Mouse (Mus musculus) lung, adult 2 months (tissue): Measurements from ENCODE around the gene Zfp276.

Experiments used
- CTCF ChIP-seq: fragments of 200-500 bp; IDR thresholded peaks from 2 replicates; pipeline ENCODE4 v1.5.1; 2011; ENCODE audit warnings: mild to moderate bottlenecking, low read length, control low read depth; ENCODE audit not compliant: insufficient read depth
- POLR2A ChIP-seq: fragments of 200-500 bp; IDR thresholded peaks from 2 replicates; pipeline ENCODE4 v1.6.1; 2011; ENCODE audit warnings: low read depth, mild to moderate bottlenecking, control low read depth, low read length, borderline replicate concordance; ENCODE audit errors: extremely low read depth

- TF ChIP-seq CTCF (no peak), POLR2A (no peak)
Observed at GRCm38 (mm10) chr8:123243053-123243452, 10.9 kb upstream of the Zfp276 start.
